Mouse (Mus musculus) kidney, embryonic 15.5 days (tissue): Measurements from ENCODE around the gene Izumo1. TPM values are rescaled to one million over a fixed set of nuclear protein-coding genes. Genes with fewer than 3 reads are reported as not detected.

Experiments
- ATAC-seq: fragments of 200-750 bp; cut with Nextera tagmentation; replicated peaks from 2 replicates; pipeline ENCODE4 v1.8.0; 2017; ENCODE audit warnings: moderate TSS enrichment; ENCODE audit not compliant: low FRiP score
- H3K27ac ChIP-seq: fragments of 300-500 bp; sonication (generic); 2 replicates; pipeline ENCODE4 v1.5.1; 2015; ENCODE audit warnings: mild to moderate bottlenecking, inconsistent platforms
- H3K27me3 ChIP-seq: fragments of 300-500 bp; sonication (generic); 2 replicates; pipeline ENCODE4 v1.6.1; 2015; ENCODE audit warnings: inconsistent platforms
- H3K36me3 ChIP-seq: fragments of 300-500 bp; sonication (generic); 2 replicates; pipeline ENCODE4 v1.6.1; 2015; ENCODE audit warnings: inconsistent platforms
- H3K4me1 ChIP-seq: fragments of 300-500 bp; sonication (generic); 2 replicates; pipeline ENCODE4 v1.6.1; 2015; ENCODE audit warnings: inconsistent platforms
- H3K4me2 ChIP-seq: fragments of 300-500 bp; sonication (generic); 2 replicates; pipeline ENCODE4 v1.6.1; 2015; ENCODE audit warnings: moderate library complexity, mild to moderate bottlenecking, inconsistent platforms
- H3K4me3 ChIP-seq: fragments of 300-500 bp; sonication (generic); replicated peaks from 2 replicates; pipeline ENCODE4 v1.5.1; 2015; ENCODE audit warnings: mild to moderate bottlenecking, inconsistent platforms
- H3K9ac ChIP-seq: fragments of 300-500 bp; sonication (generic); 2 replicates; pipeline ENCODE4 v1.6.1; 2015; ENCODE audit warnings: mild to moderate bottlenecking, inconsistent platforms
- H3K9me3 ChIP-seq: fragments of 300-500 bp; sonication (generic); replicated peaks from 2 replicates; pipeline ENCODE4 v1.6.1; 2016; ENCODE audit warnings: inconsistent platforms
- WGBS: fragments of 180-500 bp; shearing (Covaris S2); methylation state at CpG from one replicate; pipeline ENCODE4 v1.1.7; 2015; ENCODE audit warnings: mixed read lengths; 5-methylcytosine and 5-hydroxymethylcytosine counted together
- polyA plus RNA-seq: library from polyadenylated mRNA; unstranded; fragments of >200 nt; fragmentation: Nextera tagmentation; extraction: Ambion mirVana; gene quantifications from 2 replicates; pipeline ENCODE4 v1.2.1, GENCODE M21; 2015

Izumo1 gene
- polyA plus RNA-seq, result 0.14 and 0.17 TPM in 2 replicates

DNA sequence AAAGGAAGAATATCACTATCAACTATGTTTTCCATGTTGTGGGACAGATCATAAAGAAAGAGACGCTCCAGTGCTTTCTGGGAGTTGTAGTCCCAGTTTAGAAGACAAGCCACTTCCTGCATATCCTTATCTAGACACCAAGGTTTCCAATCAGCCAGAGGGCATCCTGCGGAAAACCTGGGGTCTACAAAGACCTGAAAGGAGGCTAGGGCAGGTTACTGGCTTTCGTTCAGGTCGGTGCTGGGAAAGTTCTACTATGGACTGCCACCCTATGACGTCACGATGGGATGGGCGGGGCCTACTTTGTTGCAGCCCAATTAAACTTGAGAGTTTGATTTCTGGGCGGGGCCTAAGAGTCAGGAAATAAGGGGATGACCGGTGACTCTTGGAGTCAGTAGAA is at the start of gene Izumo1:
Gene Izumo1 (plus strand): TSS at position 369 of the 400 bp plus-strand sequence.
- Histone ChIP-seq H3K27me3 (peaks cover 28% of the 10 kb centered on the region), H3K9ac (no peak within 1 kb of the TSS), H3K27ac (no peak within 1 kb of the TSS), H3K4me1 (peaks cover 12% of the 10 kb centered on the region), H3K4me2 (peak within 1 kb of the TSS; percentile 5; the same call in 1 of the 2 replicates), H3K9me3 (no peaks in the 10 kb centered on the region), H3K36me3 (no peaks in the 10 kb centered on the region), H3K4me3 (no peak within 1 kb of the TSS)
- no peak for ATAC-seq
- 32% methylated on average over 9 of the region's 9 CpGs for WGBS

DNA sequence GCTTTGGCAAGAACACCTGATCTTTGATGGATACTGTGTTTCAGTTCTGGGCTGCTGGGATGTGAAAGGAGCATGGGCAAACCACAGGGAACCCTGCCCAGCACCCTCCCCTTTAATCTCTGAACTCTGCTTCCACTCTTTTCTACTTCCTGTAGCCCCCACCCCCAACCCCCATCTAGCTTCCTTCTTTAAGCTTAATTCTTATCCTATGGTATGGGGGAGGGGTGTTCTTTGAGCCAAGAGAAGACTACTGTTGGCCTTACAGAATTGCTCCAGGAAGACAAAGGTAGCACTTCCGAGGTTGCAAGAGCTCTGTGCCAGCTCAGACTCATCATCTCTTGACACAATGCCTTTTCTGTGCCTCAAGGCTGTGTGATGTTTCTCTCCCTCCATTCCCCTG is 49.6 kb upstream of the Izumo1 start:
- 57% methylated on average over 1 of the region's 1 CpGs for WGBS
- Histone ChIP-seq H3K9ac (0 out of 2 replicates have a peak overlapping the region, but pooled peaks have one; percentile 8), H3K4me3 (no peak overlapping the region), H3K4me1 (peaks cover 88% of the 10 kb centered on the region), H3K27me3 (no peaks in the 10 kb centered on the region), H3K27ac (0 out of 2 replicates have a peak overlapping the region, but pooled peaks have one; percentile 93), H3K36me3 (peaks cover 12% of the 10 kb centered on the region), H3K4me2 (peak overlapping the region; percentile 76), H3K9me3 (no peaks in the 10 kb centered on the region)
- no peak for ATAC-seq

DNA sequence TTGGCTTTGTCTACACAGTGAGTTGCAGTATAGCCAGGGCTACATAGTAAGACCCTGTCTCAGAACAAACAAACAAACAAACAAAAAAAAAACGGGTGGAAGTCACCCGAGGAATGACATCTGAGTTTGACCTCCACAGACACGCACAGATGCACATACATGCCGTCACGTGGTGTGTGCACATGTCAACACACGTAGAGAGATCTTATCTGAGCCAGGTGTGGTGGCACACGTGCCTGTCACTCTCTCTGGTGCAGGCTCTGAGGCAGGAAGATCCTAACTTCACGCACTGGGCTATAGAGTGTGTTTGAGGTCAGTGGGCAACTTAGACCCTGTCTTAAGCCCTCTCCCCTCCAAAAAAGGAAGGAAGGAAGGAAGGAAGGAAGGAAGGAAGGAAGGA is 47.7 kb upstream of the Izumo1 start:
- peak overlapping the region; percentile 86 for H3K27ac ChIP-seq
- peaks cover 70% of the 10 kb centered on the region for H3K4me1 ChIP-seq
- peak overlapping the region; percentile 30 for H3K4me3 ChIP-seq
- peak overlapping the region; percentile 4; the same call in 1 of the 2 replicates for H3K9ac ChIP-seq
- peak overlapping the region; percentile 43 for H3K4me2 ChIP-seq
- WGBS, result 53% methylated on average over 8 of the region's 8 CpGs
- no peaks in the 10 kb centered on the region for H3K9me3 ChIP-seq
- peaks cover 31% of the 10 kb centered on the region for H3K36me3 ChIP-seq
- H3K27me3 ChIP-seq, result no peaks in the 10 kb centered on the region
- no peak for ATAC-seq

DNA sequence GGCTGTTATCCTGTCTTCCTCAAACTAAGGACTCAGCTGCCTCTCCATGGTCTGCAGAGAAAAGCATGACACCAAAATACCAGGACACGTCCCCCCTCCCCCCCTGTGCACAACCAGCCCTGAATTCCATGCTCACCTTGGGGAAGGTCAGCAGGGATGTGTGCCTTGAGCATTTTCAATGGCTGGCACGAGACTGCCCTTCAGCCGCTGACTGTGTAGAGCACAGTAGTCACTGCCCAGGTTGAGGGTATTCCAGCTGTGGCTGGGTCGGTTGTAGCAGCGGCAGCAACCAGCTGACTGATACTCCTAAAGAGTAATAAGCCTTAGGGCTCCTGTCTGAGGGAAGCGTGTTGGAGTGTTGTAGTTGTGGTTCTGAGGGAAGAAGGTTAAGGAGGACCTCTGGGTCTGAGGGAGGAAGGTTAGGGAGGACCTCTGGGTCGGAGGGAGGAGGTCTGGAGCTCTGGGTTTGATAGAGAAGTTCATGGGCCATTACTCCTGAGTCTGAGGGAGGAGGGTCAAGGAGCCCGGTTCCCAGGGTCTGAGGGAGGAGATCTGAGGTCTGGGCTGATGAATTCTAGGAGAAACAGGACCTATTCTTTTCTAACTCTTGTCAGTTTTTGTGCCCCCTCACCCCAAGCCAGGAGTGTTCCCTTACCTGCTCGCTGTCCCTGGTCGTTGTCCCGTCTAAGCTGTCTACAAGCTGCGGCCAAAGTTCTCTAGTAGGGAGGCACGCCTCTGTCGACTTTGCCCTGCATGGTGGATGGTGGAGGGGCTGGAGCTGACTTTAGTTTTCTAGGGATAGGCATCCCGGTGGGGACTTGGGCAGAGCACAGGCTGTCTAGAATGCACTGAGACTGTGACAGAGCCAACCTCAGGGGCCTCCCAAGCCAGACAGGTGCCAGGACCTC is 46.9 kb upstream of the Izumo1 start:
- peak overlapping the region; percentile 86 for H3K27ac ChIP-seq
- peak overlapping the region; percentile 43 for H3K4me2 ChIP-seq
- no peaks in the 10 kb centered on the region for H3K9me3 ChIP-seq
- peak overlapping the region; percentile 19 for H3K9ac ChIP-seq
- peak; percentile 71 for ATAC-seq
- H3K36me3 ChIP-seq, result peaks cover 34% of the 10 kb centered on the region
- H3K27me3 ChIP-seq, result no peaks in the 10 kb centered on the region
- WGBS, result 52% methylated on average over 15 of the region's 15 CpGs
- peak overlapping the region; percentile 30 for H3K4me3 ChIP-seq
- peaks cover 63% of the 10 kb centered on the region for H3K4me1 ChIP-seq

GRCm38 (mm10) chr7:45585923-45586322 is 35.7 kb upstream of the Izumo1 start:
- Histone ChIP-seq H3K4me1 (peaks cover 13% of the 10 kb centered on the region), H3K4me2 (no peak overlapping the region), H3K9ac (no peak overlapping the region), H3K36me3 (peaks cover 60% of the 10 kb centered on the region), H3K27ac (no peak overlapping the region), H3K4me3 (no peak overlapping the region), H3K27me3 (no peaks in the 10 kb centered on the region), H3K9me3 (no peaks in the 10 kb centered on the region)
- 92% methylated on average over 6 of the region's 6 CpGs for WGBS
- no peak for ATAC-seq

DNA sequence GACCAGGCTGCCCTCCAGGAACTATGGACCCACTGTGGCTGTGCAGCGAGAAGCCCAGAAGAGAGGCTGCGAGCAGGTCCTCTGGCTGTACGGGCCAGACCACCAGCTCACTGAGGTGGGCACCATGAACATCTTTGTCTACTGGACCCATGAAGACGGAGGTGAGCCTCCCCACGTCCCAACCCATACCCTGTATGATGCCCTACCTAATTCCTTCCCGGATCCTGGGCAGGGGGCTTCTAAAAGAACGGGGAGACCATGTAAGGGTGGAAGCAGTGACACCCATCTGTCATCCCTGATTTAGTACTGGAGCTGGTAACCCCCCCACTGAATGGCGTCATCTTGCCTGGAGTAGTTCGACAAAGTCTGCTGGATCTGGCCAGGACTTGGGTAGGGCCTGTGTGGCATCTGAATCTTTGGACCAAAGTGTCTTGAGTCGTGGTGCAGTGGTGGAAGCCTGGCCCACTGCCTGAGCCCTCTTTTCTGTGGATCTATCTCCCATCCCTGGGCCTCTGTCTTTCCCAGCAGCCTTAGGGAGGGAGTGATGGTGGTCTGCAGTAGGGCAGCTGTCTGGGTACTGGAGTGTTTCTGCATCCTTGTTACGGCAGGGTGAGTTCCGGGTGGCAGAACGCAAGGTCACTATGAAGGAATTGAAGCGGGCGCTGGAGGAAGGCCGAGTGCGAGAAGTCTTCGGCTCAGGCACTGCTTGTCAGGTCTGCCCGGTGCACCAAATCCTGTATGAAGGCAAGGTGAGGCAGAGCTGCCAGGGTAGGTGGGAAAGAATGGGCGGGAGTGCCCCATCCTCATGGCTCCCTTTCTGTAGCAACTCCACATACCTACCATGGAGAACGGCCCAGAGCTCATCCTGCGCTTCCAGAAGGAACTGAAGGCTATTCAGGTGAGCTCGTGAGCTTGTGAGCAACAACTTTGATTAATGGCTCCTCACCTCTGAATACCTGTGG is 33.7 kb upstream of the Izumo1 start:
- Histone ChIP-seq H3K4me1 (peaks cover 13% of the 10 kb centered on the region), H3K4me2 (no peak overlapping the region), H3K36me3 (peaks cover 43% of the 10 kb centered on the region), H3K27ac (no peak overlapping the region), H3K4me3 (no peak overlapping the region), H3K9ac (no peak overlapping the region), H3K27me3 (no peaks in the 10 kb centered on the region), H3K9me3 (no peaks in the 10 kb centered on the region)
- ATAC-seq, result no peak
- WGBS, result 86% methylated on average over 23 of the region's 23 CpGs

GRCm38 (mm10) chr7:45589173-45589572 is 32.4 kb upstream of the Izumo1 start:
- Histone ChIP-seq H3K9me3 (no peaks in the 10 kb centered on the region), H3K4me1 (peaks cover 13% of the 10 kb centered on the region), H3K4me2 (peak overlapping the region; percentile 56), H3K9ac (no peak overlapping the region), H3K27ac (no peak overlapping the region), H3K4me3 (peak overlapping the region; percentile 29), H3K27me3 (no peaks in the 10 kb centered on the region), H3K36me3 (peaks cover 35% of the 10 kb centered on the region)
- ATAC-seq, result peak; percentile 98
- WGBS, result 4% methylated on average over 19 of the region's 19 CpGs

GRCm38 (mm10) chr7:45589898-45590297 is 31.7 kb upstream of the Izumo1 start:
- Histone ChIP-seq H3K4me2 (0 out of 2 replicates have a peak overlapping the region, but pooled peaks have one; percentile 56), H3K27me3 (no peaks in the 10 kb centered on the region), H3K27ac (no peak overlapping the region), H3K9me3 (no peaks in the 10 kb centered on the region), H3K9ac (no peak overlapping the region), H3K36me3 (peaks cover 28% of the 10 kb centered on the region), H3K4me1 (peaks cover 13% of the 10 kb centered on the region), H3K4me3 (no peak overlapping the region; the same call in 1 of the 2 replicates)
- no peak for ATAC-seq
- WGBS, result 96% methylated on average over 5 of the region's 5 CpGs

DNA sequence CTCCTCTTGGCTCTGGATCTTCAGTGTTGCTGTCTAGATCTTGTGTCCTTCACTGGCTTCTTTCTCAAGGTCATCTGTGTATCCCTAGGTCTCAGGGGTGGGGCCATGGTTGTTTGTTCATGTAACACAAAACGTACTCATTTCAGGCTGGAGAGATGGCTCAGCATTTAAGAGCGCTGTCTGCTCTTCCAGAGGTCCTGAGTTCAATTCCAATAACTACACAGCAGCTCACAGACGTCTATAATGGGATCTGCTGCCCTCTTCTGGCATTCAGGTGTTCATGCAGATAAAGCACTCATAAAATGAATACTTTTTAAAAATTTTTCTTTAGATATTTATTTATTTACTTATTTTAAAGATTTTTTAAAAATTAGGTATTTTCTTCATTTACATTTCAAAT is 30.7 kb upstream of the Izumo1 start:
- Histone ChIP-seq H3K9me3 (no peaks in the 10 kb centered on the region), H3K27ac (no peak overlapping the region), H3K4me1 (peaks cover 13% of the 10 kb centered on the region), H3K4me2 (no peak overlapping the region), H3K4me3 (no peak overlapping the region), H3K36me3 (peaks cover 18% of the 10 kb centered on the region), H3K9ac (no peak overlapping the region), H3K27me3 (no peaks in the 10 kb centered on the region)
- no peak for ATAC-seq
- 63% methylated on average over 3 of the region's 3 CpGs for WGBS

DNA sequence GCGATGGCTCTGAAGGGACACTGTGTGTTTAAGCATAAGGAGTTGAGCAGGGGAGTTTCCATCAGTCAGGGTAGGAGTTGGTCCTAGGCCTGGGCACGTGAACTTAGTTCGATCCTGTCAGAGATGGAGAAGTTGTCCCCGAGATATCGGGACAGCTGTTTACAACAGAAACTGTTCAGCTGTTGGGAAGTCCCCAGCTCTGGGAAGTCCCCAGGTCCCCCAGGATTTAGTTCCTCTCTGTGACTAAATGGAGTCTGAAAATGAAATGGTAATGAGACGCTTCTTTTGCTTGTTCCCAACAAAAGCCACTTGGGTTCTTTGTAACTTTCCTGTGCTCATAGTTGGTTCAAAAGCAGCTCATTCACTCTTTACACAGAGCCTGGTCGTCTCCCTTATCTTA is 29.7 kb upstream of the Izumo1 start:
- peaks cover 14% of the 10 kb centered on the region for H3K36me3 ChIP-seq
- no peaks in the 10 kb centered on the region for H3K27me3 ChIP-seq
- no peak overlapping the region for H3K4me2 ChIP-seq
- H3K27ac ChIP-seq, result no peak overlapping the region
- H3K9me3 ChIP-seq, result no peaks in the 10 kb centered on the region
- H3K4me1 ChIP-seq, result peaks cover 13% of the 10 kb centered on the region
- ATAC-seq, result no peak
- WGBS, result 78% methylated on average over 7 of the region's 7 CpGs
- no peak overlapping the region for H3K4me3 ChIP-seq
- no peak overlapping the region for H3K9ac ChIP-seq

DNA sequence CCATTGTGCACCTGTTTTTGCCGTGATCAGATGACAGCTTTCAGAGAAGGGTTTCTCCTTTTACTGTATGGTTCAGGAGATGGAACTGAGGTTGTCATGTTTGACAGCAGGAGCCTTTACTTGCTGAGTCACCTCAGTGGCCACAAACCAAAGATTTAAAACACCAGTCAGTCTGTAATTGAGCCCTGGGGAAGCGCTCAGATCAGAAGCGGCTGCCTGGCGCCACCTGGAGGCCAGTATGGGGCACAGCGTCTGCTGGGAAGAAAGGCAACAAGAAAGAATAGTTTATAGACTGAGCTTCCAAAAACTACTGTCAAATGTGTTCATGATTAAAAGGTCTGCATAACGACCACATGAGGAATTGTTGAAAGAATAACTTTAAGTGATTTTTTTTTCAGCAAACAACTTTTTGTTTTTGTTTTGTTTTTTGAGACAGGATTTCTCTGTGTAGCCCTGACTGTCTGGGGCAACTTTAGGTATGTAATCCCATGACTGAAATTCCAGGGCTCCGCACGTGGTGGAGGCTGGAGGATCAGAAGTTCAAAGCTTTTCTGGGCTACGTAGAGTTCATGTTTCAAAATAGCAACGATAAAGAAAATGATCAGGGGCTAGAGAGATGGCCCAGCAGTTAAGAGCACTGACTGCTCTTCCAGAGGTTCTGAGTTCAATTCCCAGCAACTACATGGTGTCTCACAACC is 28.3 kb upstream of the Izumo1 start:
- no peak for ATAC-seq
- Histone ChIP-seq H3K9me3 (no peaks in the 10 kb centered on the region), H3K27me3 (no peaks in the 10 kb centered on the region), H3K27ac (no peak overlapping the region), H3K4me1 (peaks cover 10% of the 10 kb centered on the region; the same call in 1 of the 2 replicates), H3K36me3 (peaks cover 4% of the 10 kb centered on the region; the same call in 1 of the 2 replicates), H3K4me3 (no peak overlapping the region), H3K9ac (no peak overlapping the region), H3K4me2 (no peak overlapping the region)
- WGBS, result 20% methylated on average over 10 of the region's 10 CpGs
